9 mouse cellular contexts compared by ENCODE assay signal in the genomic region with DNA sequence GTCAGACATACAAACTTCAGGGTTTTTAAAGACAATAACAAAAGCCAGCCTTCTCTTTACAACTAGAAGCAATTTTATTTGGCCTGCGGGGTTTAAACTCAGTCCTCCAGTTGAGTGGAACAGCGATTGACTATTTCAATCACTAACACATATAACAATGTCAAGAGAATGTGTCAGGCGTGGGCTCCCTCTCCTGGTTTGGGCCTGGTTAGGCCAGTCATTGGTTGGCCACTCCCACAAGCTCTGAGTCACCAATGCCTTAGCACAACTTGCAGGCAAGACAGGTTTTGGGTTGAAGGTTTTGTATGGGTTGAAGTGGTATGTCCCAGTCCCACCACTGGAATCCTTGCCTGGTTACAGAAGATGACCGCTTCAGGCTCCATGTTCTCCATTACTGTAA. TPM values are rescaled to one million over a fixed set of nuclear protein-coding genes. Genes with fewer than 3 reads are reported as not detected.
DNase-seq lines count a peak whose midpoint lies in the region; ATAC-seq and TF ChIP-seq lines count a peak whose summit lies in the region.
"Had no signal": no experiment of that assay in that cellular context is flagged by ENCODE, and none has a peak within 500 bp of the region (broad histone marks: within the 10 kb centered on the region; RNA-seq: fewer than 3 reads in every experiment).

No protein-coding gene starts in this region.

- H3K4me3 ChIP-seq in stomach, postnatal 0 days (ENCODE audit: low read depth, low read length): no peak overlapping the region
- H3K4me3 ChIP-seq: embryonic facial prominence, embryonic 12.5 days had no signal

- TF ChIP-seq CTCF in stomach, postnatal 0 days (IDR thresholded peaks at IDR 0.05; ENCODE audit: low read depth): peak; percentile 78

- no peak overlapping the region for H3K4me2 ChIP-seq in stomach, postnatal 0 days (replicated peaks; ENCODE audit: low read depth)
- H3K4me2 ChIP-seq: embryonic facial prominence, embryonic 12.5 days had no signal

- no peak for TF ChIP-seq EP300 in stomach, postnatal 0 days (optimal IDR thresholded peaks at IDR 0.05)

- H3K9me3 ChIP-seq in stomach, postnatal 0 days (ENCODE audit: control insufficient read depth, low read length): no peaks in the 10 kb centered on the region
- H3K9me3 ChIP-seq: embryonic facial prominence, embryonic 12.5 days had no signal

- peak; percentile 82 for ATAC-seq in stomach, postnatal 0 days (ENCODE audit: low FRiP score, low TSS enrichment)

- DNase-seq in kidney, adult 9 months: peak; percentile 11
- DNase-seq in kidney, adult 11 months: no peak
- DNase-seq in MN1 (ENCODE audit: low spot score): peak; percentile 65
- peak; percentile 34 for DNase-seq in cerebellum, adult 9-10 months
- peak; percentile 21 for DNase-seq in kidney, postnatal 14 days
- DNase-seq in stomach, postnatal 0 days (ENCODE audit: low spot score): peak; percentile 85
- DNase-seq in thymus, postnatal 25 days: no peak
- no peak for DNase-seq in thymus, postnatal 10 days (ENCODE audit: low spot score in 2 of 2)

- no peaks in the 10 kb centered on the region for H3K27me3 ChIP-seq in stomach, postnatal 0 days (ENCODE audit: control insufficient read depth, insufficient read depth, low read length)
- H3K27me3 ChIP-seq: embryonic facial prominence, embryonic 12.5 days had no signal

- H3K4me1 ChIP-seq in stomach, postnatal 0 days (replicated peaks; ENCODE audit: control insufficient read depth, insufficient read depth): no peaks in the 10 kb centered on the region
- H3K4me1 ChIP-seq: embryonic facial prominence, embryonic 12.5 days had no signal

- no peak overlapping the region for H3K27ac ChIP-seq in stomach, postnatal 0 days (replicated peaks)
- H3K27ac ChIP-seq: embryonic facial prominence, embryonic 12.5 days had no signal

- 55% methylated on average over 4 of the region's 4 CpGs for WGBS in stomach, postnatal 0 days

- H3K9ac ChIP-seq in stomach, postnatal 0 days (ENCODE audit: low read length): no peak overlapping the region
- H3K9ac ChIP-seq: embryonic facial prominence, embryonic 12.5 days had no signal

- H3K36me3 ChIP-seq in stomach, postnatal 0 days (ENCODE audit: control insufficient read depth, insufficient read depth, low read length): no peaks in the 10 kb centered on the region
- H3K36me3 ChIP-seq: embryonic facial prominence, embryonic 12.5 days had no signal

RNA-seq across cellular contexts. Expression of a gene that starts 18.6 kb away (rescaled TPM):
- 128 and 134 TPM in 2 replicates for polyA plus RNA-seq in stomach, postnatal 0 days (2015; fragmentation: Nextera tagmentation; extraction: Ambion mirVana)

RNA-seq across cellular contexts. Expression of a gene that starts 36.8 kb away (rescaled TPM):
- polyA plus RNA-seq in stomach, postnatal 0 days (2015; fragmentation: Nextera tagmentation; extraction: Ambion mirVana): 47.4 and 48.4 TPM in 2 replicates

RNA-seq across cellular contexts. Expression of a gene that starts 45.1 kb away (rescaled TPM):
- polyA plus RNA-seq in stomach, postnatal 0 days (2015; fragmentation: Nextera tagmentation; extraction: Ambion mirVana): 46.2 and 46.7 TPM in 2 replicates

Comparison
In these comparisons a context has a peak if more than half of its experiments do, and no peak if none do; other contexts are left out.
1. DNase-seq: peak in kidney, adult 9 months (single experiment), MN1 (single experiment), cerebellum, adult 9-10 months (single experiment), kidney, postnatal 14 days (single experiment) and stomach, postnatal 0 days (single experiment); none in kidney, adult 11 months (single experiment), thymus, postnatal 25 days (single experiment) and thymus, postnatal 10 days (0 of 2).